8 mouse cellular contexts compared by ENCODE assay signal in genomic region chr2:84886821-84887281, GRCm38 (mm10). TPM values are rescaled to one million over a fixed set of nuclear protein-coding genes. Genes with fewer than 3 reads are reported as not detected.
DNase-seq lines count a peak whose midpoint lies in the region; ATAC-seq lines count a peak whose summit lies in the region.

No protein-coding gene starts in this region.

- no peak overlapping the region for H3K27ac ChIP-seq in heart, embryonic 11.5 days (ENCODE audit: low read depth, low read length)
- peak overlapping the region; percentile 34 for H3K27ac ChIP-seq in midbrain, embryonic 15.5 days

- H3K36me3 ChIP-seq in heart, embryonic 11.5 days (ENCODE audit: control insufficient read depth, insufficient read depth, low read length): no peaks in the 10 kb centered on the region
- no peaks in the 10 kb centered on the region for H3K36me3 ChIP-seq in midbrain, embryonic 15.5 days (replicated peaks)

- DNase-seq in kidney, adult 18-20 months: peak; percentile 46
- no peak for DNase-seq in kidney, adult 9 months
- peak; percentile 35 to 44 for DNase-seq in adrenal gland, postnatal 36 days
- DNase-seq in kidney, postnatal 4 days: peak; percentile 46 to 66
- no peak for DNase-seq in T-cell, adult 2 months (ENCODE audit: low spot score)

- H3K4me2 ChIP-seq in heart, embryonic 11.5 days: peak overlapping the region; percentile 72
- H3K4me2 ChIP-seq in midbrain, embryonic 15.5 days: peak overlapping the region; percentile 92

- H3K27me3 ChIP-seq in heart, embryonic 11.5 days (ENCODE audit: control insufficient read depth, insufficient read depth, low read length): peaks cover 83% of the 10 kb centered on the region
- H3K27me3 ChIP-seq in midbrain, embryonic 15.5 days (replicated peaks): peaks cover 47% of the 10 kb centered on the region

- H3K4me1 ChIP-seq in heart, embryonic 11.5 days (ENCODE audit: control insufficient read depth, insufficient read depth, low read length): peaks cover 34% of the 10 kb centered on the region
- H3K4me1 ChIP-seq in midbrain, embryonic 15.5 days: peaks cover 50% of the 10 kb centered on the region

- H3K9ac ChIP-seq in heart, embryonic 11.5 days (ENCODE audit: low read depth, low read length): peak overlapping the region; percentile 49; the same call in 1 of the 2 replicates
- H3K9ac ChIP-seq in midbrain, embryonic 15.5 days: peak overlapping the region; percentile 44

- peak overlapping the region; percentile 60 for H3K4me3 ChIP-seq in heart, embryonic 11.5 days (ENCODE audit: low read depth, low read length)
- peak overlapping the region; percentile 75 for H3K4me3 ChIP-seq in midbrain, embryonic 15.5 days

- 0 out of 2 replicates have a peak, but pooled peaks have one; percentile 12 for ATAC-seq in heart, embryonic 11.5 days (replicated peaks; ENCODE audit: insufficient number of reproducible peaks, low FRiP score, low TSS enrichment)
- ATAC-seq in midbrain, embryonic 15.5 days (replicated peaks): peak; percentile 68
- no peak for ATAC-seq in frontal cortex, adult (ENCODE audit: low TSS enrichment)

- under 1% methylated on average over 34 of the region's 39 CpGs for WGBS in heart, embryonic 11.5 days (ENCODE audit: insufficient replicate concordance)
- WGBS in midbrain, embryonic 15.5 days: 1% methylated on average over 38 of the region's 39 CpGs

- no peaks in the 10 kb centered on the region for H3K9me3 ChIP-seq in heart, embryonic 11.5 days (replicated peaks; ENCODE audit: control insufficient read depth, low read length)
- H3K9me3 ChIP-seq in midbrain, embryonic 15.5 days: no peaks in the 10 kb centered on the region

RNA-seq across cellular contexts. Expression of gene Rtn4rl2, which starts 0.3 kb away (rescaled TPM):
- total RNA-seq in adrenal gland, postnatal 36 days (2021): 1 to 10 TPM in 1 of 2 experiments, under 1 TPM in 1; 0.79 to 2.4 TPM
- 0.23 and 1.1 TPM in 2 replicates for polyA plus RNA-seq in heart, embryonic 11.5 days (2014; fragmentation: Nextera tagmentation; extraction: Ambion mirVana)
- polyA plus RNA-seq in midbrain, embryonic 15.5 days (2015; fragmentation: Nextera tagmentation; extraction: Ambion mirVana): 4.9 and 6.0 TPM in 2 replicates

RNA-seq across cellular contexts. Expression of gene Slc43a1, which starts 48.2 kb away (rescaled TPM):
- 1 to 10 TPM; 6.6 to 7.5 TPM for total RNA-seq in adrenal gland, postnatal 36 days (2021)
- 36.1 and 41.4 TPM in 2 replicates for polyA plus RNA-seq in heart, embryonic 11.5 days (2014; fragmentation: Nextera tagmentation; extraction: Ambion mirVana)
- 1.2 and 1.9 TPM in 2 replicates for polyA plus RNA-seq in midbrain, embryonic 15.5 days (2015; fragmentation: Nextera tagmentation; extraction: Ambion mirVana)

RNA-seq across cellular contexts. Expression of gene Slc43a3, which starts 49.5 kb away (rescaled TPM):
- total RNA-seq in adrenal gland, postnatal 36 days (2021): 10 to 100 TPM; 52.8 to 88.3 TPM
- polyA plus RNA-seq in heart, embryonic 11.5 days (2014; fragmentation: Nextera tagmentation; extraction: Ambion mirVana): 48.2 and 52.5 TPM in 2 replicates
- 3.8 and 5.6 TPM in 2 replicates for polyA plus RNA-seq in midbrain, embryonic 15.5 days (2015; fragmentation: Nextera tagmentation; extraction: Ambion mirVana)

Comparison
In these comparisons a context has a peak if more than half of its experiments do, and no peak if none do; other contexts are left out.
1. DNase-seq: peak in kidney, adult 18-20 months (single experiment), adrenal gland, postnatal 36 days (2 of 2) and kidney, postnatal 4 days (2 of 2); none in kidney, adult 9 months (single experiment) and T-cell, adult 2 months (single experiment).
2. RNA of gene Slc43a1, which starts 48.2 kb away (polyA plus RNA-seq): 36.1 to 41.4 TPM in heart, embryonic 11.5 days; 1.2 to 1.9 TPM in midbrain, embryonic 15.5 days; every median in the first group is over 10 times any median in the second.